Mouse (Mus musculus): Measurements from ENCODE around the gene Myf5.

Myf5 gene

DNA sequence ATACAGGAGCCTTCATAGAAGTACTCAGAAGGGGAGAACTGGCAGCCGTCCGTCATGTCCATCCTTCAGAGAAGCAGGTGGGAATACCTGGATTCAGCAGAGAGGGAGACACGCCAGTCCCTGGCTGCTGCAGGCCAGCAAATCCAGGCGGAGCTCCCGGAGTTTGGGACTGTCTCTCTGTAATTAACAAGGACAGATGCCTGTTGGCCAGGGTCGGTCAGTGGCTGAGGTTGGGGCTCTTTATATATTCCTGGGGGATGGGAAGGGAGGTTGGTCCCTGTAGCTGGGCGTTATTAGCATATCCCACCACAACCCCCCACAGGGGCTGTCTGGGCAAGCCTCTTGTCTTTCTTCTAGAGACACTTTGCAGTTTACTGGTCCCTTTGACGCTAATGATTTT, at the start of gene Myf5:
Myf5 (minus strand) TSS at position 265 of the 400 bp plus-strand sequence.
- no peak for DNase-seq (ENCODE audit: low spot score)

DNA sequence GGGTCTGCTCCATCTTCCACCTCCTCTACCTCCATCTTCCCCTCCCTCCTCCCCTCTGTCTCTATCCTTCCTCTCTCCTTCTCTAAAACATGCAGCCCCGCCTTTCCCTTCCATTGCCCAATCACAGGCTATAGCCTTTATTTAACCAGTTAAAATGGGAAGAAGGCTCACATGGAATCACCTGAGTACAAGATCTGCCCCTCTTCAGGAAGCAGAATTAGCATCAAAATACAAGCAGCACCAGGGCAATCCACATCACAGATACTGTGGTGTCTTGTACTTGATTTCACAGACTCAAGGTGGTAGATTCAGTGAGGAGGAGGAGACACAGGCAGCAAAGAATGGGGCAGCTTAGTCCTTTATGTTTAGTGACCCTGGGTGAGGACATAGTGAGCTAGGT, 42.8 kb upstream of the Myf5 start:
- no peak for DNase-seq (ENCODE audit: low spot score)

DNA sequence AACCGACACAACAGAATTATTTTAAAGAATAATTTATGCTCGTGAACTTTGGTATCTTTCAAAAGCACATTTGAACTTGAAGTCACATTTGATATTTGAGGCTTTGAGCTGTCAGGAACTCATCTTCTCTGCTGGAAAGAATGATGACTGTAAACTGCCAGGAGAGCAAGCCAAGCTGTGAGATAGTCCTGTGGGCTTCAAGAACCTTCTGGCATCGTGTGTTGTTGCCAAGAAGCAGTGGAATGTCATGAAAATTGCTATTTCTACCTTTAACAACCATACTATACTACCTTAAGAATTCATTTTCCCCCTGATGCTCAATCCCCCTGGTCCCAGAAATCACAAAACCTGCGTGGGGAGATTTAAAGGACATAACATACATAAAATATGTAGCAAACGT, 33.3 kb upstream of the Myf5 start:
- DNase-seq (ENCODE audit: low spot score) = no peak

DNA sequence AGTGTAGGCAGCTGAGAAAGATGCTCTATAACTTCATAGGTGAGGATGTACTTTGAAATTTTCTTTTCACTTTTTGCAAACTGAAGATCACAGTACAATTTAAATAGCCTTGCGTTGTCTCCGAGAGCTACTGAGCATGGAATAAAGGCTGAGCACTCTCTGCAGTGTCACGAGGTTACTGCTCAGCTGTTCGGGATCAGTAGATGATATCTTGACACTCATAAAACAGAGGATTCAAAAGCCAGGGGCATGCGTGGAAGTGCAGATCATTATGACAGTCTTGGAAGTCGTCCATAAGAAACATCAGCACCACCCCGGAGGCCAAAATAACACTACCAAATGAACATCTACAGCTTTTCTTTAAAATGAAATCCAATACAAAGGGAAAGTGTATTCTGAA, 30.7 kb upstream of the Myf5 start:
- no peak for DNase-seq (ENCODE audit: low spot score)

DNA sequence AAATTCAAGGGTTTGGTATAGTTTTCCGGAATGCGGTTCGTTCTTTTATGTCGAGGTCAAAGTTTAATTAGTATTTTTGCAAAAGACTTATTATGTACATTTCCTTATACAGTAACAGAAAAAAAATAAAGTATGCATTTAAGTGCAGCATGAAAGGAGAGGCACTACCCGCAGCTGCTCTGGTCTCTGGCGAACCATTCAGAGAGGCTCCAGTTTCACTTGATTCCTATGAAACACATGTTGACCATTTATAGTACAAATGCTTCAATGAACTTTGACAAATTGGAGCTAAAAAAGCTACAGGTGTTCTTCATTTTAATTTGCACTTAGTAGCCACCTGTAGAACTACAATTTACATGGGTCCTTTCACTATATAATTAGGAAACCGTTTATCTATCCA, 28.8 kb upstream of the Myf5 start:
- no peak for DNase-seq (ENCODE audit: low spot score)

DNA sequence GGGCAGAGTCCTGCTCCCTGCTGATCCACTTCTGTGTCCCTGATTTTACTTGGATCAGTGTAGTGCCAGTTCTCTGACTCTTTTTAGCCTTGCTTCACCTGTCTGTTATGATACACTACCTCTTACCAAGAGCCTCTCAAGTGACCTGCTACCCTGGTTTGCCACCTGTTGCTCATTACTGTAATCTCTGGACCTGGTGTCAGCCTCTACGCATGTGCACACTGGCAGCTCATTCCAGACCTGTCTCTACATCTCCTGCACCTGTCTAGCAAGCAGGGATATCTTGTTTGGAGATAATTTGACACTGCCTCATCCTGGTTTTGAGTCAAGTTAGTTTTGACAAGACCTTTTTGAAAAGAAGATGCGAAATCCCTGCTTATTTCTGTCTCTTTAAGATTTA, 20.5 kb upstream of the Myf5 start:
- no peak for DNase-seq (ENCODE audit: low spot score)

DNA sequence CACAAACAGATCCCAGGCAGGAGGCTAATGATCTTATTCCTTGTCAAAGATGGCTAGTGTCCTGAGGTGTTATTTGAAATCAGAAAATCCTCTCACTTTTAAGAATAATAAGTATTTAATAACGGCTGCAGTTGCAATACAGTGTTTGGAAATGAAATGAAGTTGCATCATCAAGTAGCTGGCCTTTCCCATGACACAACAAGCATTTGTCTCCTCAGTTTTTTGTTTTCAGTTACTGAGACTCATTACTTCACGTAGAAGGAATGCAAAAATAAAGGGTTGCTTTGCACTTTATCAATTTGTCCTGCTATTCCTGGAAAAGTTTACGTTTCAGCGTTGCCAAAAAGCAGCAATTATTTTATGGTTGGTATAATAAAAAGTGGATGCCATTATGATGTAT, 17.5 kb upstream of the Myf5 start:
- DNase-seq (ENCODE audit: low spot score) = no peak

DNA sequence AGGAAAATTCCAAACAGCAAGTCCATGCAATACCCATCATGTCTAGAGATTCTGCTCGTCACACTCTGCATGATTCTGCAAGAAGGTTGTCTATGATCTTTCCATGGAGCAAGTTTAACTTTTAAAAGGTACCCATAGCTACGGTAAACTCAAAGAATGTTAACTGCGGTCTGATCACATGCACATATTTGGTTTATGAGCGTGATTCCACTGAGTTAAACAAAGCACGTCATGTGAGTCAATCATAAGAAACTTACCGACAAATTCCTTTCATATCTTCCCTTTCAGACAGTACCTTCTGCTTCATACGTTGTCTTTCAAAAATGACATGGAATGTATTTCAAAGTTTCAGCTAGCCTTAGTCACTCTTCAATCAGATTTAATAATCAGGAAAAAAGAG, 16.3 kb upstream of the Myf5 start:
- DNase-seq (ENCODE audit: low spot score) = no peak

DNA sequence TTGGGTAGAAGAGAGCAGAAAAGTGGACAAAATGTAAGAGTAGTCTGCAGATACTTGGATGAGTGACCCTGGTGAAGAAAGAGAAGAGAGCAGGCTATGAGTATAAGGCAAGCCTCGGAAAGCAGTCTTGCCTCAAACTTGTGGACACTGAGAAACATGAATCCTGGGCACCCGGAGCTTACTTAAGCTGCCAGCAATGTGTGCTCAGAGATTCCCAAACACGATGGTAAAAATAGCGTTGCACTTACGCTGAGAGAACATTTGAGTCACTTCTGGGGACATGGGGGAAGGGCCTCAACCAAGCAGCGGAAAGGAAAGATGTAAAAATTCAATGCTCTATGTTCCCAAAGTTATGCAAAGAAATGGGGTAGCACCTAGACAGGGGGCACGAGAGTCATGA, 13.7 kb upstream of the Myf5 start:
- no peak for DNase-seq (ENCODE audit: low spot score)

DNA sequence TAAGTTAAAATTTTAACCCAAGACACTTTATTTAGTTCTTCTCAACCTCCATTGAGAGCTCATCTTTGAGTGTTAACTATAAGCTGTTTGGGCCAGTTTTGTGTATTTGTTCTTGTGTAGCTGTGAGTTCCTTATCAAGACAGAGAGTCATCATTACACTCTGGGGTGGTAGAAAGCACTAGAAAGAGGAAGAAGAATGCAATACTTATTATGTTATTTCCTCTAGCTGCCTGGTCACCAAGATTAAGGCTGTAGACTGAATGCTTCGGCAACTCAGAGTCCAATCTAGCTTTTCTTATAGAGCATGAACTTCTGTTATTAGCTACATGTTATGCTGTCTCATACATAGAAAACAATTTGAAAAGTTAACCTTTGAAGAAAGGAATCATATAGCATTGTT, 10.5 kb upstream of the Myf5 start:
- DNase-seq (ENCODE audit: low spot score) = no peak

DNA sequence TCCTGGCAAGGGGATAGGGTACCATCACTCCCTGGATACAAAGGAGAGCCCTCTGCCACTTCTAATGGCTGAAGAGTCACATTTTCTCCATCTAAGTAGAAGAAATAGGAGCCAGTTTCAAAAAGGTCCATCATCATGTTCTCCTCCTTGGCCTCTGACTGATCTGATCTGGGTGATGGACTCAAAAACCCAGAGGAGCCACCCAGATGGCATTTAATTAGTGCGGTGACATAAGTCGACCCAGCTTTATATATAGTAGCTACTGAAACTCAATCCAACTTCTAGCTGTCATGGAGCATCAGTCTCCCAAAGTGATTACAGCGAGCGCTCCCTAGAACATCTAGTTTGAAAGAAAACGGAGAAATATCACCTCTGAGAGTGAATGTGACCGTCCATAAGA, 8.6 kb upstream of the Myf5 start, which contains the start of gene Myf6:
Myf6 (minus strand) TSS at position 170 of the 400 bp plus-strand sequence.
- no peak for DNase-seq (ENCODE audit: low spot score)

DNA sequence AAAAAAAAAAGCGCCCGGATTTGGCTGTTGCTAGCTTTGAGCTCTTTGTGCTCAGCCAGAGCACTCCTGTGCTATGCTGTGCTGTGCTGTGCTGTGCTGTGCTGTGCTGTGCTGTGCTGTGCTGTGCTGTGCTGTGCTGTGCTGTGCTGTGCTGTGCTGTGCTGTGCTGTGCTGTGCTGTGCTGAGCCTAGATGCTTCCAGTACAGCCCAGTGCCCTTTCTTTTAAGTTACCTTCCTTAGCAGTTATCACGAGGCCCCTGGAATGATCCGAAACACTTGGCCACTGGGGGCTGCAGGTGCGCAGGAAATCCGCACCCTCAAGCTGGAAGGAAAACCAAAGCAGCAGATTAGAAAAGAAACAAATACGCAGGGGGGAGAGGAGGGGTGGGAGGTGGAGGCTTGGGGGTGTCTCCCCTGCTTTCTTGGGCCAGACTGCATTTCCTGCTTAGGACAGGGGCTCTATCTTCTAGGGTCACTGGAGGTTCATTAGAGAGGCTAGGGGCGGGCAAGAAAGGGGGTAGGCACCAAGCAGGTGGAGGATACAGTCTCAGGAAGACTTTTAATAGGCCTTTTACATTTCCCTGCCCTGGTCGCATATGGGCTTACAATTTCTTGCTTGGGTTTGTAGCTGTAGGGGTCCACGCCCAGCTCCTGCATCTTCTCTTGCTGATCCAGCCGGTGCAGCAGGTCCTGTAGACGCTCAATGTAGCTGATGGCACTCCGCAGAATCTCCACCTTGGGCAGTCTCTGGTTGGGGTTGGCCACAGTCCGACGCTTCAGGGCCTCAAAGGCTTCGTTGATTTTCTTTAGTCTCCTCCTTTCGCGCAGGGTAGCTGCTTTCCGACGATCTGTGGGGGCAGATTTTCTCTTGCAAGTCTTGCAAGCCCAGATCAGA, 7.9 kb upstream of the Myf5 start:
- DNase-seq (ENCODE audit: low spot score) = no peak

DNA sequence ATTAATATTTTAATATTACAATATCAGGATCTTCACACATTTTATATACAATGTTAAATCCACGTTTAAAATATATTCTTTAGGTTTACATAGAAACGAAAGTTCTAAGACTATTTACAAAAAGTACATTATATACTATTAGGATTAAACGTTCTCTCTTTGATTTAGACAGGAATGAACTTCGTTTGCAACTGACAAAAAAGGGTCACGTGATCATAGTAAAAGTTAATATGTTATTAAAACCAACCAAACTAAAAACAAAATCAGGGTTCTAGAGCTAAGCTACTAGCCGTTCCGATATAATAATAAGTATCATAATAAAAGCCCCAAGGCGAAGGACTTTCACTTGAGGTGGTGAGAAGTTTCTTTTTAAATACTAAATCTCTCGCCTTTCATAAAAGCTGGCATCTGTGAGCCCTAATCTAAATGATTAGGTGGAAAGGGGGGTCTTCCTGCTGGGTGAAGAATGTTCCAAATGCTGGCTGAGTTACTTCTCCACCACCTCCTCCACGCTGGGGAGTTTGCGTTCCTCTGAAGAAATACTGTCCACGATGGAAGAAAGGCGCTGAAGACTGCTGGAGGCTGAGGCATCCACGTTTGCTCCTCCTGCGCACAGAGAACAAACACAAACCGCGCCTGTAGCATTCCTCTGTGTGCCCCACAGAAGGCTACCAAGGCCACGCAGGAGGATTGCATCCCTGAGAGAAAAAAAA, 7.1 kb upstream of the Myf5 start:
- DNase-seq (ENCODE audit: low spot score) = no peak

DNA sequence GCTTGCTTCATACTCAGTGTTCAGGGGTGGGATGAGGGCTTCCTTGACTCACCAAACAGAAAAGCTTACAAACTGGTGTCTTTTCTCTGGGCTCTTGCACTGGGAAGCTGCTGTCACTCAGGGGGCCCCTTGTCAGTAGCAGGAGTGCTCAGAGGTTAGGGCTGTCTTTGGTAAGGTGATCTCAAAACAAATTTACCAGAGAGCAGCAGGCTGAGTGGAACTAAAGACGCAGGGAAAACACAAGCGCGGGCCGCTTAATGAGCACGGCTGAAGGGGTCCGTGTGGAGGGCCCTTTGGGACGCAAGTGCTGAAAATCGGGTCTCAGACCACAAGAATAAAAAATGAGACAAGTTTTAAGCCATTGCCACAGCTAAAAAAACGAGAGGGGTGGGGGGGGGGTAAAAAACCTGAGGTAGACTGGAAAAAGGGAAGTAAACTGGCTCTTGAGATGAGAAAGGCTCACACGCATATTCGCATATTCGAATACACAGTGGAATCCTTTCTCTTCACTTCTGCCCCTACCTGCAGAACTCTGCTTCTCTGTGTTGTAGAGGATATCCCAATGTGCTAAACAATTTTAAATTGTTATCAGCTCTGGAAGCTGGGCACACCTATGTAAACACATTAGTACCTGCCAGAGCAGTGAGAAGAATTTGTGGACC, 2.9 kb upstream of the Myf5 start:
- no peak for DNase-seq (ENCODE audit: low spot score)

DNA sequence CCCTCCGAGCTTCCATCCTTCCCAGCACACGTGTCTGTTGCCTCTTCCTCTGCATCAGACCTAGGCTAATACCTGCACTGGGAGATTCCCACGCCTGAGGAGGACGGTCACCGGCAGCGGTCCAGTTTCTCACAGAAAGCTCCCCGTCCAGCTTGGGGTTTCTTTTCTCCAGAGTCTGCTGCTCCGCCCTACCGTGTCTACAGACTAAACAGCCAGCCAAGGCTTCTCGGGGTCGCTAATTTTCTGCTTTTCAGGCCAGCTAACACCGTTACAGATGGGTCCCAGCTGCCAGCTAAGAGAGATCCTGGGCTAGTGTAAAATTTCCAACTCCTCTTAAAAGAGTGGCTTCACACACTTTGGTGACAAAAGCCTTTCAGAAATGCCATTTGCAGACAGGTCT, 836 bp upstream of the Myf5 start:
- no peak for DNase-seq (ENCODE audit: low spot score)

DNA sequence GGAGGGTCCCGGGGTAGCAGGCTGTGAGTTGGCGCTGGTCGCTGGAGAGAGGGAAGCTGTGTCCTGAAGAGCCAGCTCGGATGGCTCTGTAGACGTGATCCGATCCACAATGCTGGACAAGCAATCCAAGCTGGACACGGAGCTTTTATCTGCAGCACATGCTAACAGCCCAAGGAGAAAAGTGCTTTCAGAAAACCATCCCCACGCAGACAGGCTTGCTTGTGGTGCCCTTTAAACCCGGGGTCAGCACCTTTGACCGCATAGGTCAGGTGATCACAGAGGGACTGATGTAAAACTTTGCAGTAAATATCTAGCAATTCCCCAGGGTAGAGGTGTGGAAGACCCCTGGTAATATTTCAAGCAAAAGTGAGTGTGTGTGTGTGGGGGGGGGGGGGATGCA, 1.9 kb downstream of the Myf5 start:
- DNase-seq (ENCODE audit: low spot score) = no peak

DNA sequence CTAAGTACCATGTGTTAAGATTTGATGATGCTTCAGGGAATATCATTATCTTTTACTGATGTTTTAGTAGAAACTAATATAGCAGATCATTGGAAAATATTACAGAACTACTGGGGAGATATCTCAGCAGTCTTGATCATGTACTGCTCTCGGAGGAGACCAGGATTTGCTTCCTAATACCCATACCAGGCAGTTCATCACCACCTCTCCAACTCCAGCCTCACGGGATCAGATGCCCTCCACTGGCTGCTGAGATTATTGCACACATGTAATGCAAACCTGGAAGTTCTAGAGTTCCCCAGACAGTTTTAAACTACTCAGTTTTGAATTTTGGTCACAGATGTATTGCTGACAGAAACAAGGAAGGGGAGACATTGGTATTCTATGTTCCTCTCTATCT, 12.4 kb downstream of the Myf5 start:
- no peak for DNase-seq (ENCODE audit: low spot score)

DNA sequence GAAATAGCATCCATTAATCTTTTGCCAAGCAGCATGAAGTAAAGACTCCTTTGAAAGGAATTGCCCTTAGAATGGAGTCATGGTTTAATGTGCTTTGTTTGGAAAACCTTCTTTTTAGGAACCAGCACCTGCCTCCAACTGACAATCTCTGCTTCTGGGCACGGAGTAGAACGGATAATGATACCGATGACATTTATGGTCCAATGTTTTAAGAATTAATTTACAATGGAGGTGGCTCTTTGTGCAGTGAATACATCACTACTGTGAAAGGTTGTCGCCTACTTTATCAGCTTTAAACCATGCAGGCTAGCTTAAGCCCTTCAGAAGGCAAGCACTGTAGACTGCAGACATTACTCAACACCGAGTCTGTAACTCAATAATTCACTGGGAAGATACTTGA, 14.2 kb downstream of the Myf5 start:
- no peak for DNase-seq (ENCODE audit: low spot score)

DNA sequence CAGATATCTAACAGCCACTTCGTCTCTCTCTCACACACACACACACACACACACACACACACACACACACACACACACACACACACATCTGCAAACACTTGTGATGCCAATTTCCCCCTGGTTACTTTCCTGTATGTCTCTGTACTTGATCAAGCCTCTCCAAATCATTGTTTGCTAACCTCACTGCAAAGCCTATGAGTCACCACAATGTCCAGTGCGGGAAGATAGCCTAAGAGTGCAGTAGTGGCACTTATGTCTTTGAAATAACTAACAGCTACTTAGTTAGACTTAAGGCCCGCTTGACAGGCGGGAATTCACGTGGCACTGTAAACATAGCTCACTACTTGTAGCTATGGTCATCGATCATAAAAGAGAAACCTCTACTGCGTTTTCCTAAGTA, 18.1 kb downstream of the Myf5 start:
- DNase-seq (ENCODE audit: low spot score) = no peak

DNA sequence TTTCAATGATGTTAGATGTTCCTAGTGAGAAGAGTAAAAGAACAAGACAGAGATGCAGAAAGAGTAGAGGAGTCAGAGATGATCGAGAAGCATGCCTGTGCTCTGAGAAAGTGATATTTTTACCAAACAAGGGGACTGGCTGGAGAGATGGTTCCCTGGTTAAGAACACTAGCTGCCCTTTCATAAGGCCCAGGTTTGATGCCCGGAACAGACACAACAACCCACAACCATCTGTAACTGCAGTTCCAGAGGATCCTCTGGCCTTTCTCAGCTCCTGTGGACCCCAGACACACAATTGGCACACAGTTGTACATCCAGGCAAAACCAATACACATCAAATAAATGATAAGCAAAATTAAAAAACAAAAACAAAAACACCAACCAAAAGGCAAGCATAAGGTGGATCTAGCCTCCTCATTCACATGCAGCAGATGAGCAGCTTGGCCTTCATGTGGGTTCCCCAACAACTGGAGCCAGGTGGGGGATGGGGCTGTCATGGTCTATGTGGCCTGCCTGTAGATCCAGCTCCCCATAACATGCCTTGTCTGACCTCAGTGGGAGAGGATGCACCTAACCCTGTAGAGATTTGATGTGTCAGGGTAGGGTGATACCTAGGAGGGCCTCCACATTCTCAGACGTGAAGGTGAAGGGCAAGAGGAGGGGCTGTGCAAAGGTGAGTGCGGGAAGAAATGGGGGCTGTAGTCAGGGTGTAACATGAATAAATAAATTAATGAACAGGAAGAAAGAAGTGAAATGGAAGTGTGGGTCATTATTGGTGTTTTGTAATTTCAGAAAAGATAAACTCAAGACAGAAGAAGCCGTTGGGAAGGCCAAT, 36.2 kb downstream of the Myf5 start:
- no peak for DNase-seq (ENCODE audit: low spot score)

DNA sequence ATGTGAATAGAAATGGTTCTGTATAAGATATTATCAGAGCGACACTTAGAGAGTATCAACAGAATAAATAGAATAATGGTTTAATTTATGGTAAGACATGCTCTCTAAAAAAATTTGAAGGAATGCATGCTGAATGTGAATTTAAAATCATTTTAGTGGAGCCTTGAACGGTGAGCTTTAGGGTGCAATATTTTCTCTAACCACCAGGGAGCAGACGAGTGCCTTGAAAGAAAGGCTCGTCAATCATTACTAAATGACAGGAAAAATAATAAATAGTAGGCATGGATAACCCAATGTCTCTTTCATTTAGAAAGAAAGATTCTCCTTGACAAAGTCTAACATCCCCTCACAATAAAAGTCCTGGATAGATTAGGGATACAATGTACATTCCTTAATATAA, 43.2 kb downstream of the Myf5 start:
- no peak for DNase-seq (ENCODE audit: low spot score)

DNA sequence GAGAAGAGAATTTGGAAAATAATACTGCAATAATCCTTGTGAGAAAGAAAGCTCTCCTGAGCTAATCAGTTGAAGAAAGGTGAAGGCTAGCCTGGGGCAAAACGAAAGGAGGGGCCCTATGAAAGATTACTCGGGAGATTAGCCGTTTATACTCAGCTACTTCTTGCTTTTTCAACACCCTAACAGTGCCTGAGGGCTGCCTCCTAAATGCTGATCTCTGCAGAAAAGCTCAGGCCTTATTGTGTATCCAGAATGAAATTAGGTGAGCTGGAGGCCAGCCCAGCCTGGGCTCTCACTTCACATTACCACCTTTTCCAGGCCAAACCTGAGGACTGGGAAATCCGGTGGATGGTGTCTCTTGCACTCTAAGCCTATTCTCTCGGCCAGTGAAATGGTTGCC, 49.0 kb downstream of the Myf5 start:
- no peak for DNase-seq (ENCODE audit: low spot score)
